24 mouse cellular contexts compared by ENCODE assay signal in the genomic region with DNA sequence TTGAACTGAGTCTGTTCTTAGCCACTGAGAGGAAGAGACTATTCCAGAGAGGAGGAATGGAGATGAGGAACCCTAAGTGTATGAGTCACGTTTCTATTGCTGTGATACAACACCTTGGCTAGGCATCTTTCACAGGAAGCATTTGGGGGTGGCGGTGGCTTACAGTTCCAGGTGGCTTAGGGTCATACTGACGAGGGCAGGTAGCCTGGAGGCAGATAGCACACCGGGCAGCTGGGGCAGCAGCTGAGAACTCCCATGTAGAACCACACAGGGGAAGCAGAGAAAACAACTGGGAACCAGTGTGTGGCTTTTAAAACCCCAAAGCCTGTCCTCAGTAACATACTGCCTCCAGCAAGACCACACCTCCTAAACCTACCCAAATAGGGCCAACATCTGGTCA. TPM values are rescaled to one million over a fixed set of nuclear protein-coding genes. Genes with fewer than 3 reads are reported as not detected.
DNase-seq lines count a peak whose midpoint lies in the region; ATAC-seq and TF ChIP-seq lines count a peak whose summit lies in the region.
"Had no signal": no experiment of that assay in that cellular context is flagged by ENCODE, and none has a peak within 500 bp of the region (broad histone marks: within the 10 kb centered on the region; RNA-seq: fewer than 3 reads in every experiment).

No protein-coding gene starts in this region.

- no peaks in the 10 kb centered on the region; the same call in 1 of the 2 replicates for H3K27me3 ChIP-seq in heart, embryonic 10.5 days (ENCODE audit: insufficient read depth, poor library complexity, severe bottlenecking)
- no peaks in the 10 kb centered on the region for H3K27me3 ChIP-seq in ES-Bruce4 (ENCODE audit: control insufficient read depth, insufficient read depth, low read length, poor library complexity, severe bottlenecking)
- H3K27me3 ChIP-seq in midbrain, embryonic 13.5 days, result no peaks in the 10 kb centered on the region
- H3K27me3 ChIP-seq: CH12.LX, Patski had no signal

- no peak overlapping the region for H3K4me2 ChIP-seq in midbrain, embryonic 13.5 days (replicated peaks)

- intact Hi-C loops in heart, postnatal 10 days (cut with DNase I), result no loop called here
- intact Hi-C loops in left cerebral cortex, postnatal 10 days (cut with DNase I), result no loop called here

- in situ Hi-C loops in ES-E14 (cut with MboI; ENCODE audit: low sequenced_read_pairs in 2 of 2, unreplicated experiment in 2 of 2), result no loop called here

- H3K4me3 ChIP-seq in heart, embryonic 10.5 days, result no peak overlapping the region
- H3K4me3 ChIP-seq in ES-Bruce4 (ENCODE audit: low read depth, low read length) (no peak overlapping the region), ES-E14 (ENCODE audit: insufficient read depth in 1 of 2, low read depth in 1 of 2, low read length in 2 of 2, poor library complexity in 1 of 2, severe bottlenecking in 1 of 2) (no peak overlapping the region)
- no peak overlapping the region for H3K4me3 ChIP-seq in midbrain, embryonic 13.5 days (replicated peaks)

- no peak overlapping the region for H3K27ac ChIP-seq in heart, embryonic 10.5 days
- H3K27ac ChIP-seq in ES-Bruce4 (ENCODE audit: insufficient read depth, low read length) (no peak overlapping the region), ES-E14 (ENCODE audit: insufficient read depth, low read depth, low read length, poor library complexity, severe bottlenecking) (peak overlapping the region; percentile 41; the same call in 1 of the 2 replicates)
- H3K27ac ChIP-seq in midbrain, embryonic 13.5 days, result no peak overlapping the region

- H3K36me3 ChIP-seq in heart, embryonic 10.5 days, result no peaks in the 10 kb centered on the region
- H3K36me3 ChIP-seq in ES-Bruce4 (ENCODE audit: control insufficient read depth, insufficient read depth, low read length, poor library complexity, severe bottlenecking), result no peaks in the 10 kb centered on the region
- H3K36me3 ChIP-seq in ES-E14 (ENCODE audit: control insufficient read depth, insufficient read depth, low read length, poor library complexity, severe bottlenecking), result no peaks in the 10 kb centered on the region
- no peaks in the 10 kb centered on the region for H3K36me3 ChIP-seq in midbrain, embryonic 13.5 days
- H3K36me3 ChIP-seq: G1E had no signal

- H3K9ac ChIP-seq in ES-Bruce4 (ENCODE audit: low read depth, poor library complexity, severe bottlenecking), result no peak overlapping the region
- no peak overlapping the region for H3K9ac ChIP-seq in ES-E14 (ENCODE audit: insufficient read depth, low read depth, low read length, poor library complexity, severe bottlenecking)
- H3K9ac ChIP-seq in midbrain, embryonic 13.5 days (replicated peaks), result no peak overlapping the region

- WGBS in heart, embryonic 10.5 days, result 69% methylated on average over 4 of the region's 4 CpGs
- 75% methylated on average over 4 of the region's 4 CpGs for WGBS in midbrain, embryonic 13.5 days

- DNase-seq in heart, adult 11 months, result peak; percentile 83
- no peak for DNase-seq in heart, adult 18-20 months
- peak; percentile 16 for DNase-seq in heart, embryonic 10.5 days (ENCODE audit: low spot score)
- no peak for DNase-seq in heart, postnatal 10 days
- DNase-seq in ES-E14 (ENCODE audit: low read depth, low spot score), result no peak
- DNase-seq in left cerebral cortex, postnatal 10 days (ENCODE audit: extremely low spot score in 1 of 2, low spot score in 2 of 2), result no peak
- DNase-seq: adrenal gland, adult 2 months; adrenal gland, adult 8-10 months; adrenal gland, postnatal 10 days; adrenal gland, postnatal 14 days; adrenal gland, postnatal 25 days; adrenal gland, postnatal 36 days; B cell, adult 2 months; cerebellum, adult 11 months; cerebellum, adult 11-12 months; cerebellum, adult 18-20 months; cerebellum, adult 2 months had no signal

- ATAC-seq in midbrain, embryonic 13.5 days, result no peak
- ATAC-seq: activated CD4-positive, CD25-positive, alpha-beta regulatory T cell, adult 4 months; CD4-positive, CD25-positive, alpha-beta regulatory T cell, adult 4 months; Patski had no signal

- peaks cover 24% of the 10 kb centered on the region for H3K4me1 ChIP-seq in heart, embryonic 10.5 days
- H3K4me1 ChIP-seq in ES-Bruce4 (ENCODE audit: control insufficient read depth, insufficient read depth, low read length) (peaks cover 10% of the 10 kb centered on the region), ES-E14 (ENCODE audit: control insufficient read depth in 2 of 2, insufficient read depth in 2 of 2, low read length in 2 of 2, poor library complexity in 1 of 2) (peaks cover 32 to 34% of the 10 kb centered on the region in 2 experiments)
- H3K4me1 ChIP-seq in midbrain, embryonic 13.5 days (replicated peaks), result peaks cover 14% of the 10 kb centered on the region

- TF ChIP-seq EP300 in ES-Bruce4 (IDR thresholded peaks at IDR 0.05; ENCODE audit: insufficient read depth, low read depth, low read length), result peak; percentile 54; the same call in 1 of the 2 replicates

- TF ChIP-seq CTCF in ES-Bruce4 (IDR thresholded peaks at IDR 0.05; ENCODE audit: low read depth, low read length), result no peak

- no peak for TF ChIP-seq POLR2A in ES-Bruce4 (IDR thresholded peaks at IDR 0.05; ENCODE audit: insufficient read depth, low read length)

- H3K9me3 ChIP-seq in heart, embryonic 10.5 days, result no peaks in the 10 kb centered on the region
- H3K9me3 ChIP-seq in ES-Bruce4 (replicated peaks; ENCODE audit: control insufficient read depth, insufficient read depth, low read length, poor library complexity, severe bottlenecking) (no peaks in the 10 kb centered on the region), ES-E14 (ENCODE audit: control insufficient read depth, insufficient read depth, low read depth, low read length) (no peaks in the 10 kb centered on the region)
- no peaks in the 10 kb centered on the region for H3K9me3 ChIP-seq in midbrain, embryonic 13.5 days
- H3K9me3 ChIP-seq: G1E had no signal

TF ChIP-seq in ES-E14, 5 proteins besides CTCF, POLR2A, EP300 and RAD21:
- TF ChIP-seq CHD2 (IDR thresholded peaks at IDR 0.05; ENCODE audit: low read depth, low read length), result no peak
- TF ChIP-seq ZNF384 (IDR thresholded peaks at IDR 0.05; ENCODE audit: low read depth, low read length), result no peak
- no peak for TF ChIP-seq ZC3H11A (IDR thresholded peaks at IDR 0.05; ENCODE audit: borderline replicate concordance, low read depth, low read length)
- no peak for TF ChIP-seq HCFC1 (IDR thresholded peaks at IDR 0.05; ENCODE audit: borderline replicate concordance, insufficient read depth, low read length)
- no peak for TF ChIP-seq MAFK (IDR thresholded peaks at IDR 0.05; ENCODE audit: insufficient read depth, low read depth, low read length)

RNA-seq across cellular contexts. Expression of a gene that starts 12.7 kb away (rescaled TPM):
- 10 to 100 TPM; 69.8 to 76.4 TPM for total RNA-seq in heart, adult 18-20 months (2021)
- 634 and 738 TPM in 2 replicates for polyA plus RNA-seq in heart, embryonic 10.5 days (2016; fragmentation: Nextera tagmentation; extraction: Ambion mirVana)
- 100 to 1,000 TPM; 137 to 140 TPM for total RNA-seq in heart, postnatal 10 days (2021)
- 384 and 400 TPM in 2 replicates for polyA plus RNA-seq in ES-Bruce4 (2011; ENCODE audit: insufficient read depth, insufficient read length, low read depth, missing spikeins)
- 407 and 596 TPM in 2 replicates for total RNA-seq in ES-E14 (2012; rRNA removed)
- 1,158 and 1,235 TPM in 2 replicates for polyA plus RNA-seq in midbrain, embryonic 13.5 days (2015; fragmentation: Nextera tagmentation; extraction: Ambion mirVana)
- 100 to 1,000 TPM; 645 to 677 TPM for total RNA-seq in left cerebral cortex, postnatal 10 days (2021)

RNA-seq across cellular contexts. Expression of a gene that starts 56.7 kb away (rescaled TPM):
- total RNA-seq in heart, adult 18-20 months (2021), result 10 to 100 TPM; 42.8 to 50.2 TPM
- 36.3 and 38.4 TPM in 2 replicates for polyA plus RNA-seq in heart, embryonic 10.5 days (2016; fragmentation: Nextera tagmentation; extraction: Ambion mirVana)
- total RNA-seq in heart, postnatal 10 days (2021), result 10 to 100 TPM; 49.9 to 59.8 TPM
- polyA plus RNA-seq in ES-Bruce4 (2011; ENCODE audit: insufficient read depth, insufficient read length, low read depth, missing spikeins), result 36.4 and 37.0 TPM in 2 replicates
- total RNA-seq in ES-E14 (2012; rRNA removed), result 56.7 and 77.3 TPM in 2 replicates
- polyA plus RNA-seq in midbrain, embryonic 13.5 days (2015; fragmentation: Nextera tagmentation; extraction: Ambion mirVana), result 21.0 and 23.0 TPM in 2 replicates
- total RNA-seq in left cerebral cortex, postnatal 10 days (2021), result 10 to 100 TPM; 17.4 to 20.5 TPM

Comparison
In these comparisons a context has a peak if more than half of its experiments do, and no peak if none do; other contexts are left out.
1. DNase-seq: peak in heart, adult 11 months (single experiment) and heart, embryonic 10.5 days (single experiment); none in heart, adult 18-20 months (0 of 2), heart, postnatal 10 days (0 of 2), ES-E14 (single experiment) and left cerebral cortex, postnatal 10 days (0 of 2).